Comparison of ENCODE assay signal across 23 mouse cellular contexts in the genomic region with DNA sequence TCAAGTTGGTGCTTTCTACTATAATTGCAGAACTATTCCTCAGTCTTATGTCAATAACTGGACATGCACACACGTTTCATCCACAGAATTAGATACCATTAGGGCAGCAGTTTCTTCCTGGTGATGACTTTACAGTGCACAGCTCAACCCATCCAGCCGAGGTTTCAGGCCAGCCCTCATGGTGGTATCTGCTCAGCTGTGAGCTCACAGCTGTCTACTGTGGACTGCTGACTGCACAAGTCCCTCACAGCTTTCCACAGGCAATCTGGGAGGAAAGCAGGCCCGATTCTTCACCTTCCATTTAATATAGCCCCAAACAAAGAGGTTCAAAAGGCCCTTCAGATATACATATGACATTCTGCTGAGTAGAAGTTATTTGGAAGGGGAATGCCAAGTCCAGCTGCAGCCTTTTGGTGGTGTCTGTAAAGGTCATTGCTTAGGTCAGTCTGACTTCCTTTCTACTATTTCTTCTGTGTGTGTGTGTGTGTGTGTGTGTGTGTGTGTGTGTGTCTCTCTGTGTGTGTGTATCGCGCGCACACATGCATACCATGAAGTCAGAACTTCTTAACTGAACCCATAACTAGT. TPM values are rescaled to one million over a fixed set of nuclear protein-coding genes. Genes with fewer than 3 reads are reported as not detected.
DNase-seq lines count a peak whose midpoint lies in the region; ATAC-seq and TF ChIP-seq lines count a peak whose summit lies in the region.
"Had no signal": no experiment of that assay in that cellular context is flagged by ENCODE, and none has a peak within 500 bp of the region (broad histone marks: within the 10 kb centered on the region; RNA-seq: fewer than 3 reads in every experiment).

No protein-coding gene starts in this region.

- no peaks in the 10 kb centered on the region for H3K9me3 ChIP-seq in kidney, embryonic 16.5 days (ENCODE audit: low read length)
- no peaks in the 10 kb centered on the region for H3K9me3 ChIP-seq in liver, embryonic 15.5 days (replicated peaks)
- H3K9me3 ChIP-seq: embryonic facial prominence, embryonic 10.5 days; forebrain, embryonic 15.5 days; hindbrain, embryonic 15.5 days; limb, embryonic 13.5 days; midbrain, embryonic 15.5 days; neural tube, embryonic 12.5 days had no signal

- peak overlapping the region; percentile 79 for H3K27ac ChIP-seq in gastrocnemius, adult 2 months
- H3K27ac ChIP-seq in kidney, embryonic 16.5 days (ENCODE audit: low read length): no peak overlapping the region
- no peak overlapping the region for H3K27ac ChIP-seq in liver, embryonic 15.5 days (replicated peaks)
- no peak overlapping the region for H3K27ac ChIP-seq in testis, adult 2 months (ENCODE audit: control insufficient read depth, insufficient read depth, low read depth, low read length)
- H3K27ac ChIP-seq: embryonic facial prominence, embryonic 10.5 days; forebrain, embryonic 15.5 days; hindbrain, embryonic 15.5 days; limb, embryonic 13.5 days; midbrain, embryonic 15.5 days; neural tube, embryonic 12.5 days had no signal

- WGBS in kidney, embryonic 16.5 days: 74% methylated on average over 6 of the region's 6 CpGs
- 73% methylated on average over 6 of the region's 6 CpGs for WGBS in liver, embryonic 15.5 days (ENCODE audit: insufficient replicate concordance)

- no peak for DNase-seq in gastrocnemius, adult 2 months
- DNase-seq in gastrocnemius, postnatal 14 days: no peak
- no peak for DNase-seq in kidney, postnatal 25 days
- DNase-seq in liver: no peak
- DNase-seq in testis, postnatal 14 days (ENCODE audit: low spot score): no peak
- DNase-seq: adrenal gland, adult 8-10 months; cerebellum, adult 11-12 months; cerebellum, postnatal 10 days; gastrocnemius, postnatal 10 days; heart, adult 18-20 months; layer of hippocampus, adult 9-11 months; right cerebral cortex, postnatal 14 days; thymus, postnatal 25 days had no signal

- H3K4me3 ChIP-seq in gastrocnemius, adult 2 months: no peak overlapping the region
- no peak overlapping the region for H3K4me3 ChIP-seq in kidney, embryonic 16.5 days (ENCODE audit: low read length)
- H3K4me3 ChIP-seq in liver, embryonic 15.5 days (replicated peaks): no peak overlapping the region
- H3K4me3 ChIP-seq in testis, adult 2 months (ENCODE audit: control insufficient read depth, low read depth, low read length): peak overlapping the region; percentile 16; the same call in 1 of the 2 replicates
- H3K4me3 ChIP-seq: embryonic facial prominence, embryonic 10.5 days; forebrain, embryonic 15.5 days; hindbrain, embryonic 15.5 days; limb, embryonic 13.5 days; midbrain, embryonic 15.5 days; neural tube, embryonic 12.5 days had no signal

- H3K4me1 ChIP-seq in kidney, embryonic 16.5 days (ENCODE audit: insufficient read depth, low read length): no peaks in the 10 kb centered on the region
- H3K4me1 ChIP-seq in liver, embryonic 15.5 days (replicated peaks): no peaks in the 10 kb centered on the region
- H3K4me1 ChIP-seq in testis, adult 2 months (ENCODE audit: control insufficient read depth, insufficient read depth, low read length): no peaks in the 10 kb centered on the region
- H3K4me1 ChIP-seq: embryonic facial prominence, embryonic 10.5 days; forebrain, embryonic 15.5 days; hindbrain, embryonic 15.5 days; limb, embryonic 13.5 days; midbrain, embryonic 15.5 days; neural tube, embryonic 12.5 days had no signal

- no peak for TF ChIP-seq POLR2A in testis, adult 2 months (IDR thresholded peaks at IDR 0.05; ENCODE audit: control insufficient read depth, low read depth, low read length)

- intact Hi-C loops in gastrocnemius, adult 2 months (cut with DNase I): no loop called here
- intact Hi-C loops in gastrocnemius, postnatal 14 days (cut with DNase I; ENCODE audit: low total_unique reads): no loop called here

- H3K36me3 ChIP-seq in kidney, embryonic 16.5 days (ENCODE audit: insufficient read depth, low read length): peaks cover 27% of the 10 kb centered on the region; the same call in 1 of the 2 replicates
- H3K36me3 ChIP-seq in liver, embryonic 15.5 days (replicated peaks): peaks cover 9% of the 10 kb centered on the region; the same call in 1 of the 2 replicates
- H3K36me3 ChIP-seq in testis, adult 2 months (ENCODE audit: control insufficient read depth, insufficient read depth, low read length): peaks cover 4% of the 10 kb centered on the region

- H3K27me3 ChIP-seq in kidney, embryonic 16.5 days (ENCODE audit: insufficient read depth, low read length): no peaks in the 10 kb centered on the region
- no peaks in the 10 kb centered on the region for H3K27me3 ChIP-seq in liver, embryonic 15.5 days
- no peaks in the 10 kb centered on the region for H3K27me3 ChIP-seq in testis, adult 2 months (ENCODE audit: control insufficient read depth, insufficient read depth, low read length)
- H3K27me3 ChIP-seq: forebrain, embryonic 15.5 days; hindbrain, embryonic 15.5 days; limb, embryonic 13.5 days; midbrain, embryonic 15.5 days; neural tube, embryonic 12.5 days had no signal

- ATAC-seq in kidney, embryonic 16.5 days (ENCODE audit: low FRiP score, low TSS enrichment): peak; percentile 46; the same call in 1 of the 2 replicates
- ATAC-seq in liver, embryonic 15.5 days (ENCODE audit: insufficient read depth): 0 out of 2 replicates have a peak, but pooled peaks have one; percentile 25
- ATAC-seq: activated CD4-positive, CD25-positive, alpha-beta regulatory T cell, adult 4 months; forebrain, embryonic 15.5 days; midbrain, embryonic 15.5 days had no signal

- H3K4me2 ChIP-seq in kidney, embryonic 16.5 days (replicated peaks; ENCODE audit: low read depth, low read length): no peak overlapping the region
- no peak overlapping the region for H3K4me2 ChIP-seq in liver, embryonic 15.5 days
- H3K4me2 ChIP-seq: forebrain, embryonic 15.5 days; hindbrain, embryonic 15.5 days; limb, embryonic 13.5 days; midbrain, embryonic 15.5 days; neural tube, embryonic 12.5 days had no signal

- no peak for TF ChIP-seq CTCF in gastrocnemius, adult 2 months (IDR thresholded peaks at IDR 0.05)
- TF ChIP-seq CTCF in testis, adult 2 months (IDR thresholded peaks at IDR 0.05; ENCODE audit: control insufficient read depth, insufficient read depth, insufficient replicate concordance, low read depth, low read length): no peak

- no peak overlapping the region for H3K9ac ChIP-seq in kidney, embryonic 16.5 days (replicated peaks; ENCODE audit: low read length)
- no peak overlapping the region for H3K9ac ChIP-seq in liver, embryonic 15.5 days
- H3K9ac ChIP-seq: forebrain, embryonic 15.5 days; hindbrain, embryonic 15.5 days; limb, embryonic 13.5 days; midbrain, embryonic 15.5 days; neural tube, embryonic 12.5 days had no signal

RNA-seq across cellular contexts. Expression of a gene that starts 11.7 kb away (rescaled TPM):
- 10 to 100 TPM; 31.4 to 37.4 TPM for total RNA-seq in gastrocnemius, adult 2 months (2021)
- total RNA-seq in gastrocnemius, postnatal 14 days (2021): 10 to 100 TPM; 29.2 to 32.3 TPM
- 82.8 and 90.8 TPM in 2 replicates for polyA plus RNA-seq in kidney, embryonic 16.5 days (2015; fragmentation: Nextera tagmentation; extraction: Ambion mirVana)
- polyA plus RNA-seq in liver, embryonic 15.5 days (2015; fragmentation: Nextera tagmentation; extraction: Ambion mirVana): 22.8 and 23.4 TPM in 2 replicates
- 787 and 799 TPM in 2 replicates for polyA plus RNA-seq in testis, adult 2 months (2012; rRNA removed)
